Mouse (Mus musculus): ENCODE measurements around the gene Myo9a. TPM values are rescaled to one million over a fixed set of nuclear protein-coding genes. Genes with fewer than 3 reads are reported as not detected.
"Not testable (repeated sequence)": the region's sequence is repeated elsewhere in the genome, so short reads cannot be mapped to it uniquely, and the experiment has no call there.

The Myo9a gene
- polyA plus RNA-seq, 1 experiment = 21.2 TPM

DNA sequence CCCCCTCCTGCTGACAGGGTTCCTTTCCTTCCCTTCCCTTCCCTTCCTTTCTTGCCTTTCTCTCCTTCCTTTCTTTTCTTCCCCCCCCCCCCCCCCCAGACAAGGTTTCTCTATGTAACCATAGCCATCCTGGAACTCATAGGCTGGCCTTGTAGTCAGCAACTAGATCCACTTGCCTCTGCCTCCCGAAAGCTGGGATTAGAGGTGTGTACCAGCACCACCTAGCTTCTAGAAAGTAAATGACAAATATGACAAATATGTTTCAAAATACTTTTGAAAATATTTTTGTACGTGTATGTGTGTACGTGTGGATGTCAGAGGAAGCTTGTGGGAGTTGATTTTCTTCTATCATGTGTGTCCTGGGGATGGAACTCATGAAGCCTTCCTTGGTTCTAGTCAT is 9.8 kb downstream of the Myo9a start:
- peak; percentile 34; the same call in 1 of the 2 replicates for TF ChIP-seq CTCF (IDR thresholded peaks at IDR 0.05; ENCODE audit: borderline replicate concordance, insufficient read depth, low read depth, low read length)
- TF ChIP-seq POLR2A (IDR thresholded peaks at IDR 0.05; ENCODE audit: borderline replicate concordance, insufficient read depth, low read length) = no peak
- no peak overlapping the region for H3K27ac ChIP-seq (ENCODE audit: insufficient read depth, low read length)
- no peaks in the 10 kb centered on the region for H3K4me1 ChIP-seq (ENCODE audit: control insufficient read depth, insufficient read depth, low read length)
- no peaks in the 10 kb centered on the region for H3K27me3 ChIP-seq (ENCODE audit: control insufficient read depth, insufficient read depth, low read length)
- H3K4me3 ChIP-seq (replicated peaks; ENCODE audit: insufficient read depth, low read depth, low read length) = no peak overlapping the region
- 63% methylated on average over 3 of the region's 3 CpGs for WGBS
- no peak for DNase-seq

DNA sequence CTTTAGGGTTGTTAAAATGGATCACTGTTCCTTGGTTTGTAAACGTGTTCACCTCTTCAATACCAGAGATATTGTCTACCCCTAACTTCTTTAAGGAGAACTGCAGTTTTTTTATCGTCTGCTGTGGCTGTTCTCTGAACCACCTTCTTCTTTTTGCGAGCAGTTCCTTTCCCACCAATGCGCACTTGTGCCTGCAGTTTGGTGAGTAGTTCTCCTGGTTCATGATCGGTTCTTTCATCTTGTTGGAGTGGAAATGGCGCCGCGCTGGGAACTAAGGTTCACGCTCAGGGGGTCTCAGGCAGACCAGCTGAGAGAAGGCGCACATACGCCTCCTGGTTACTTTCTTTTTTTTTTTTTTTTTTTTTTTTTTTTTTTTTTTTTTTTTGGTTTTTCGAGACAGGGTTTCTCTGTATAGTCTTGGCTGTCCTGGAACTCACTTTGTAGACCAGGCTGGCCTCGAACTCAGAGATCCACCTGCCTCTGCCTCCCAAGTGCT is 16.3 kb downstream of the Myo9a start:
- WGBS = 92% methylated on average over 12 of the region's 13 CpGs
- H3K27me3 ChIP-seq (ENCODE audit: control insufficient read depth, insufficient read depth, low read length); H3K4me3 ChIP-seq (replicated peaks; ENCODE audit: insufficient read depth, low read depth, low read length); DNase-seq; H3K4me1 ChIP-seq (ENCODE audit: control insufficient read depth, insufficient read depth, low read length); H3K27ac ChIP-seq (ENCODE audit: insufficient read depth, low read length): not testable (repeated sequence)

DNA sequence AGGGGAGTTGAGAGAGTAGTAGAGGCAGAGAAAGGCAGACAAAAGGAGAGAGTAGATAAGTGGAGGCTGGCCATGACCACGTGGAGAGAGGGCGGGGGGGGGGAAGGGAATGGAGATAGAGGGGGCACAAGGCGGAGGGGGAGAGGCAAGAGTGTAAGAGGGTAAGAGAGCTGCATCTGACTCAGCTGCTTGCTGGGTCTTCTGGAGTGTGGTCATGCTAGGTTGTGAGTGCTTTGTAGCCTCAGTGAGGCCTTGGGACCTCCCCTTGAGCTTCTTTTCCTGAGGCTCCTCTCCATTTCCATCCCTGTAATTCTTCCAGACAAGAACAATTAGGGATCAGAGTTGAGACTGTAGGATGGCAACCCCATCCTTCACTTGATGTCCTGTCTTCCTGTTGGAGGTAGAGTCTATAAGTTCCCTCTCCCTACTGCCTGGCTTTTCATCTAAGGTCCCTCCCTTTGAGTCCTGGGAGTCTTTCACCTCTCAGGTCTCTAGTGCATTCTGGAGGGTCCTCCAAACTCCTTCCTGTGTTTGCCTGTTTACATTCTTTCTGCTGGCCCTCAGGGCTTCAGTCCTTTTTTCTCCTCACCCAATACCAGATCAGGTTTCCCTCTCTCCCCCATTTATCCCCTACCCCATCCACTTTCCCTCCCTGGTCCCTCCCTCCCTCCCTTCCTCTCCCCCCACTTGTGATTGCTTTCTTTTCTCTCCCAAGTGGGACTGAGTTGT is 55.5 kb downstream of the Myo9a start:
- H3K4me3 ChIP-seq (replicated peaks; ENCODE audit: insufficient read depth, low read depth, low read length); H3K27me3 ChIP-seq (ENCODE audit: control insufficient read depth, insufficient read depth, low read length); H3K4me1 ChIP-seq (ENCODE audit: control insufficient read depth, insufficient read depth, low read length); H3K27ac ChIP-seq (ENCODE audit: insufficient read depth, low read length); DNase-seq: not testable (repeated sequence)
- WGBS = 87% methylated on average over 3 of the region's 3 CpGs

DNA sequence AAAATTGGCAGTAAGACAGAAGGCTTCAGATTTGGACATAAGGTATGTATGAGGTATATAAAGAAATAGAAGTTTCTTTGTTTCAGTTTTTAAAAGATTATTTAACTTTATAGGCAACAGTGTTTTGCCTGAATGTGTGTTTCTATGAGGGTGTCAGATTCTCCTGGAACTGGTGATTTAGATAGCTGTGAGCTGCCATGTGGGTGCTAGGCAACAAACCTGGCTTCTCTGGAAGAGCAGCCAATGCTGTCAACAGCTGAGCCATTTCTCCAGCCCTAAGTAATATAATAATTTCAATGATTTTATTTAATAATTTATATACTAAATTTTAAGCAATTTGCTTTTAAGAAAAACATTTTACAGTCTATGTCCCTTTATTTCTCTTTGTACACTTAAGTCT is 133.9 kb downstream of the Myo9a start:
- Histone ChIP-seq H3K27me3 (ENCODE audit: control insufficient read depth, insufficient read depth, low read length) (no peaks in the 10 kb centered on the region), H3K4me1 (ENCODE audit: control insufficient read depth, insufficient read depth, low read length) (no peaks in the 10 kb centered on the region), H3K4me3 (replicated peaks; ENCODE audit: insufficient read depth, low read depth, low read length) (no peak overlapping the region), H3K27ac (ENCODE audit: insufficient read depth, low read length) (no peak overlapping the region)
- no peak for TF ChIP-seq POLR2A (IDR thresholded peaks at IDR 0.05; ENCODE audit: borderline replicate concordance, insufficient read depth, low read length)
- no peak for TF ChIP-seq CTCF (IDR thresholded peaks at IDR 0.05; ENCODE audit: borderline replicate concordance, insufficient read depth, low read depth, low read length)
- no peak for DNase-seq

DNA sequence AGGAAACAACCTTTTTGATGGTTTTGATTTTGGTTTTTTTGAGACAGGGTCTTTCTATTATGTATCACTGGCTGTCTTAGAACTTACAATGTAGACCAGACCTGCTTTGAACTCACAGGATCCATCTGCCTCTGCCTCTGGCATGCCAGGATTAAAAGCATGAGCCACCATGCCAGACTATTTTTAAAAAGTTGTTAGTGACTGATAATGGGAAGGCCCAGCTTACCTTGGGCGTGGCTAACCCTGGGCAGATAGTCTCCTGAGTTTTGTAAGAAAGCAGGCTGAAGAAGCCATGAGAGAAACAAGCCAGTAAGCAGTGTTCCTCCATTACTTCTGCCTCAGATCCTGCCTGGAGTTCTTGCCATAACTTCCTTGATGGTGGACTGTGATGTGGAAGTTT is 152.7 kb downstream of the Myo9a start:
- Histone ChIP-seq H3K4me3 (replicated peaks; ENCODE audit: insufficient read depth, low read depth, low read length) (no peak overlapping the region), H3K27me3 (ENCODE audit: control insufficient read depth, insufficient read depth, low read length) (no peaks in the 10 kb centered on the region), H3K27ac (ENCODE audit: insufficient read depth, low read length) (no peak overlapping the region), H3K4me1 (ENCODE audit: control insufficient read depth, insufficient read depth, low read length) (no peaks in the 10 kb centered on the region)
- DNase-seq = no peak
- no peak for TF ChIP-seq POLR2A (IDR thresholded peaks at IDR 0.05; ENCODE audit: borderline replicate concordance, insufficient read depth, low read length)
- TF ChIP-seq CTCF (IDR thresholded peaks at IDR 0.05; ENCODE audit: borderline replicate concordance, insufficient read depth, low read depth, low read length) = no peak
- WGBS = 100% methylated on average over 1 of the region's 1 CpGs

DNA sequence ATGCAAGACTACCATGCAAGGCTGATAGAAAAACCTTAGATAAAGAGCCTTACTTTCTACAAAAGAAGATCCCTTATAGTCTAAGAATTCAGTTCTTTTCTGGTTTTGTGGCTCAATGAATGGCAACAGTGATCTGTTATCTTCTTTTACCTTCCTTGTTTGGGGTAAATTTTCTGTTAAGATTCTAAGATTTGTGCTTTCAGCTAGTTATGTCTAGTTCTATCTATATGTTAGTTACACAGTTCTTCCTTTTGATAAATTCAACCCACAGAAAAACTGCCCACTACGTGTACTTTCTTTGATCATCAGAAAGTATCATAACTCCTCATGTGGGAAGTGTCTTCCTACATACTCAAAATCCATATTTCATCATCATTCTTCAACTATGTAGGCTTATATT is 164.1 kb downstream of the Myo9a start:
- TF ChIP-seq CTCF (IDR thresholded peaks at IDR 0.05; ENCODE audit: borderline replicate concordance, insufficient read depth, low read depth, low read length) (no peak), POLR2A (IDR thresholded peaks at IDR 0.05; ENCODE audit: borderline replicate concordance, insufficient read depth, low read length) (no peak)
- 98% methylated on average over 1 of the region's 1 CpGs for WGBS
- no peaks in the 10 kb centered on the region for H3K4me1 ChIP-seq (ENCODE audit: control insufficient read depth, insufficient read depth, low read length)
- no peak overlapping the region for H3K27ac ChIP-seq (ENCODE audit: insufficient read depth, low read length)
- H3K4me3 ChIP-seq (replicated peaks; ENCODE audit: insufficient read depth, low read depth, low read length) = no peak overlapping the region
- no peaks in the 10 kb centered on the region for H3K27me3 ChIP-seq (ENCODE audit: control insufficient read depth, insufficient read depth, low read length)
- DNase-seq = no peak

DNA sequence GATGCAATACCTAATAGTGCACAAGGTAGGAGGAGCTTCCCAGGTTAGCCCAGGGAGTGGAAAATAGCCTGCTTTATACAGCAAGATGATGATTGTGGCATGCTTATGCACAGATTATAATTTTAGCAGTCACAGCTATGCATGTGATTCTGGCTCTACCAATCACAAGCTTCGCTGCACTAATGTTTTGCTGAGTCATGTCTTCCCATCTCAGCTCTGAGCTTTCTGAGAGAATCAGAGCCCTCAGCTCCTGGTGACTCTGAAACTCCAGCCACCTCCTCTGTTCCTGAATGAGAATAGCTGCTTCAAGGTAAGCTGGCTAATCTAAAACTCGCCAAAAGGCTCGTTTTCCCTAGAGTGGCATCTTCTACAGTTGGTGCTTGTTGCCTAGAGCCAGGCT is 179.6 kb downstream of the Myo9a start:
- no peaks in the 10 kb centered on the region for H3K27me3 ChIP-seq (ENCODE audit: control insufficient read depth, insufficient read depth, low read length)
- TF ChIP-seq CTCF (IDR thresholded peaks at IDR 0.05; ENCODE audit: borderline replicate concordance, insufficient read depth, low read depth, low read length) = no peak
- H3K27ac ChIP-seq (ENCODE audit: insufficient read depth, low read length) = no peak overlapping the region
- no peak for DNase-seq
- H3K4me1 ChIP-seq (ENCODE audit: control insufficient read depth, insufficient read depth, low read length) = no peaks in the 10 kb centered on the region
- 87% methylated on average over 3 of the region's 3 CpGs for WGBS
- no peak overlapping the region for H3K4me3 ChIP-seq (replicated peaks; ENCODE audit: insufficient read depth, low read depth, low read length)

DNA sequence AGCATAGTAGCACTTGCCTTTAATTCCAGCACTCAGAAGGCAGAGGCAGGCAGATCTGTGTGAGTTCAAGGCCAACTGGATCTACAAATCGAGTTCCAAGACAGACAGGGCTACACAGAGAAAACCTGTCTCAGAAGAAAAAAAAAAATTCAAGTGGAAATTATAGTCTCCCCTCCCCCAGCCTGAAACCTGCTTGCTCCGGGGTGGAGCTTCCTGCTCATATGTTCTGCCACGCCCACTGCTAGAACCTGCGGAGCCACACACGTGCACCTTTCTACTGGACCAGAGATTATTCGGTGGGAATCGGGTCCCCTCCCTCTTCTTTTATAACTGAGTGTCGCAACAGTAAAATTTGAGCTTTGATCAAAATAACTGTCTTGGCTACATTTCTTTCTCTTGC is 185.2 kb downstream of the Myo9a start:
- not testable (repeated sequence) for H3K27me3 ChIP-seq (ENCODE audit: control insufficient read depth, insufficient read depth, low read length); H3K4me3 ChIP-seq (replicated peaks; ENCODE audit: insufficient read depth, low read depth, low read length); H3K4me1 ChIP-seq (ENCODE audit: control insufficient read depth, insufficient read depth, low read length); DNase-seq; H3K27ac ChIP-seq (ENCODE audit: insufficient read depth, low read length)
- 86% methylated on average over 8 of the region's 8 CpGs for WGBS

DNA sequence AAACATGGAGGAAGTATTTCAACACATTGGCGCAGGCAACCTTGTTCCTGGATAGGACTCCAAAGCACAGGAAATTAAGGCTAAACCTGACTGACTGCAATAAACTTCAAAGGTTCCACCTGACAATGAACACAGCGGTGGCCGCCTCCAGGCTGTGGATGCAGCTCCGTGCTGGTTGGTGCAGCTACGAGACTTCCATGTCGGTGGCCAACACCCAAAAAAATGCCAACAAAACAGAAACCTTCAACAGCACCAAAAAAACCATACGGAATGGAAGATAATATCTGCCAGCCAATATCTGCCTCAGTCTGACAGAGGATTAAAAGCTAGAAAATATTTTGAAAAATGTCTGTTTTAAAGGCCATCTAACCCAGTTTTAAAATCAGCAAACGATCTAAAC is 187.8 kb downstream of the Myo9a start:
- Histone ChIP-seq H3K4me3 (replicated peaks; ENCODE audit: insufficient read depth, low read depth, low read length) (no peak overlapping the region), H3K27ac (ENCODE audit: insufficient read depth, low read length) (no peak overlapping the region), H3K27me3 (ENCODE audit: control insufficient read depth, insufficient read depth, low read length) (no peaks in the 10 kb centered on the region), H3K4me1 (ENCODE audit: control insufficient read depth, insufficient read depth, low read length) (no peaks in the 10 kb centered on the region)
- TF ChIP-seq POLR2A (IDR thresholded peaks at IDR 0.05; ENCODE audit: borderline replicate concordance, insufficient read depth, low read length) (no peak), CTCF (IDR thresholded peaks at IDR 0.05; ENCODE audit: borderline replicate concordance, insufficient read depth, low read depth, low read length) (no peak)
- no peak for DNase-seq
- WGBS = 86% methylated on average over 8 of the region's 8 CpGs

Data from cerebellum, adult 2 months (tissue).